Mouse (Mus musculus) heart, postnatal 0 days (tissue): ENCODE measurements around the gene P2rx7. TPM values are rescaled to one million over a fixed set of nuclear protein-coding genes. Genes with fewer than 3 reads are reported as not detected.

Source experiments
- ATAC-seq: fragments of 200-750 bp; cut with Nextera tagmentation; 2 replicates; pipeline ENCODE4 v1.8.0; 2017; ENCODE audit warnings: low read depth, moderate number of reproducible peaks, moderate library complexity; ENCODE audit not compliant: insufficient read depth
- DNase-seq: peaks from one replicate; pipeline ENCODE4 v3.0.0-alpha.2; 2016; ENCODE audit warnings: low spot score
- H3K27ac ChIP-seq: fragments of 300-500 bp; sonication (generic); 2 replicates; pipeline ENCODE4 v1.5.1; 2014; ENCODE audit warnings: low read depth, mild to moderate bottlenecking
- H3K27me3 ChIP-seq: fragments of 300-500 bp; sonication (generic); 2 replicates; pipeline ENCODE4 v1.6.1; 2014; ENCODE audit warnings: low read length, mixed read lengths; ENCODE audit not compliant: control insufficient read depth, insufficient read depth
- H3K36me3 ChIP-seq: fragments of 300-500 bp; sonication (generic); replicated peaks from 2 replicates; pipeline ENCODE4 v1.6.1; 2014; ENCODE audit warnings: low read length, mixed read lengths; ENCODE audit not compliant: control insufficient read depth, insufficient read depth
- H3K4me1 ChIP-seq: fragments of 300-500 bp; sonication (generic); 2 replicates; pipeline ENCODE4 v1.6.1; 2014; ENCODE audit warnings: antibody characterized with exemption; ENCODE audit not compliant: control insufficient read depth, insufficient read depth
- H3K4me2 ChIP-seq: fragments of 300-500 bp; sonication (generic); 2 replicates; pipeline ENCODE4 v1.6.1; 2014; ENCODE audit warnings: low read depth, mild to moderate bottlenecking, low read length, moderate library complexity
- H3K4me3 ChIP-seq: fragments of 300-500 bp; sonication (generic); 2 replicates; pipeline ENCODE4 v1.5.1; 2014; ENCODE audit warnings: low read depth, low read length
- H3K9ac ChIP-seq: fragments of 300-500 bp; sonication (generic); replicated peaks from 2 replicates; pipeline ENCODE4 v1.6.1; 2014; ENCODE audit warnings: low read depth, low read length, mixed read lengths
- H3K9me3 ChIP-seq: fragments of 300-500 bp; sonication (generic); replicated peaks from 2 replicates; pipeline ENCODE4 v1.6.1; 2016; ENCODE audit warnings: low read length; ENCODE audit not compliant: control insufficient read depth
- CTCF ChIP-seq: IDR thresholded peaks from 2 replicates; pipeline ENCODE4 v1.5.1; 2016; ENCODE audit warnings: antibody characterized with exemption, control low read depth, low read depth
- EP300 ChIP-seq: IDR thresholded peaks from 2 replicates; pipeline ENCODE4 v1.6.1; 2016; ENCODE audit warnings: antibody characterized with exemption, low read depth
- WGBS: fragments of 180-500 bp; shearing (Covaris S2); extraction: QIAGEN DNeasy Blood & Tissue Kit; methylation state at CpG from one replicate; pipeline ENCODE4 v1.1.7; 2014; 5-methylcytosine and 5-hydroxymethylcytosine counted together
- polyA plus RNA-seq: library from polyadenylated mRNA; unstranded; fragments of >200 nt; fragmentation: Nextera tagmentation; extraction: Ambion mirVana; gene quantifications from 2 replicates; pipeline ENCODE4 v1.2.1, GENCODE M21; 2015
- total RNA-seq: library from RNA; depleted of rRNA; stranded (reverse); fragments of >200 nt; gene quantifications from 2 replicates; pipeline ENCODE4 v1.2.3, GENCODE M21; 2014; ENCODE audit warnings: low replicate concordance

P2rx7 gene
- total and polyA plus RNA-seq, 2 experiments from 2014 or later, result 1.6 to 2.7 TPM

GRCm38 (mm10) chr5:122695516-122695915 lies 51.8 kb downstream of the P2rx7 start:
- Histone ChIP-seq H3K4me1 (no peaks in the 10 kb centered on the region), H3K27me3 (no peaks in the 10 kb centered on the region), H3K4me2 (no peak overlapping the region), H3K9me3 (no peaks in the 10 kb centered on the region), H3K4me3 (no peak overlapping the region), H3K27ac (no peak overlapping the region), H3K9ac (no peak overlapping the region), H3K36me3 (no peaks in the 10 kb centered on the region)
- DNase-seq (no peak), ATAC-seq (no peak)
- WGBS, result 80% methylated on average over 8 of the region's 8 CpGs
- TF ChIP-seq EP300, result no peak
- TF ChIP-seq CTCF, result no peak

- Histone ChIP-seq H3K27me3 (no peaks in the 10 kb centered on the region), H3K9me3 (no peaks in the 10 kb centered on the region), H3K4me2 (no peak overlapping the region), H3K36me3 (no peaks in the 10 kb centered on the region), H3K4me1 (no peaks in the 10 kb centered on the region), H3K27ac (no peak overlapping the region), H3K4me3 (no peak overlapping the region), H3K9ac (no peak overlapping the region)
- DNase-seq, result no peak
- 54% methylated on average over 10 of the region's 10 CpGs for WGBS
- no peak for TF ChIP-seq CTCF
- TF ChIP-seq EP300, result no peak
- ATAC-seq, result no peak
Observed at GRCm38 (mm10) chr5:122698041-122698700, 54.5 kb downstream of the P2rx7 start.

GRCm38 (mm10) chr5:122698701-122699060 lies 55.0 kb downstream of the P2rx7 start:
- Histone ChIP-seq H3K4me2 (no peak overlapping the region), H3K27me3 (no peaks in the 10 kb centered on the region), H3K9me3 (no peaks in the 10 kb centered on the region), H3K4me1 (no peaks in the 10 kb centered on the region), H3K27ac (no peak overlapping the region), H3K4me3 (no peak overlapping the region), H3K36me3 (no peaks in the 10 kb centered on the region), H3K9ac (no peak overlapping the region)
- TF ChIP-seq EP300 (no peak), CTCF (no peak)
- DNase-seq, result no peak
- WGBS, result 69% methylated on average over 9 of the region's 9 CpGs
- no peak for ATAC-seq

- no peak for ATAC-seq
- WGBS, result 54% methylated on average over 12 of the region's 12 CpGs
- Histone ChIP-seq H3K4me2 (no peak overlapping the region), H3K4me1 (no peaks in the 10 kb centered on the region), H3K27ac (no peak overlapping the region), H3K27me3 (no peaks in the 10 kb centered on the region), H3K4me3 (no peak overlapping the region), H3K36me3 (no peaks in the 10 kb centered on the region), H3K9me3 (no peaks in the 10 kb centered on the region), H3K9ac (no peak overlapping the region)
- no peak for TF ChIP-seq CTCF
- no peak for TF ChIP-seq EP300
- DNase-seq, result no peak
Observed at GRCm38 (mm10) chr5:122700109-122700836, 56.6 kb downstream of the P2rx7 start.

- Histone ChIP-seq H3K4me2 (no peak overlapping the region), H3K27ac (no peak overlapping the region), H3K9me3 (no peaks in the 10 kb centered on the region), H3K4me3 (no peak overlapping the region), H3K27me3 (no peaks in the 10 kb centered on the region), H3K36me3 (no peaks in the 10 kb centered on the region), H3K9ac (no peak overlapping the region), H3K4me1 (no peaks in the 10 kb centered on the region)
- TF ChIP-seq CTCF, result no peak
- no peak for TF ChIP-seq EP300
- WGBS, result 48% methylated on average over 5 of the region's 5 CpGs
- ATAC-seq (no peak), DNase-seq (no peak)
Observed at GRCm38 (mm10) chr5:122700837-122701212, 57.1 kb downstream of the P2rx7 start.
